Mouse (Mus musculus): Measurements from ENCODE around the gene Fgf8.

Fgf8 gene

DNA sequence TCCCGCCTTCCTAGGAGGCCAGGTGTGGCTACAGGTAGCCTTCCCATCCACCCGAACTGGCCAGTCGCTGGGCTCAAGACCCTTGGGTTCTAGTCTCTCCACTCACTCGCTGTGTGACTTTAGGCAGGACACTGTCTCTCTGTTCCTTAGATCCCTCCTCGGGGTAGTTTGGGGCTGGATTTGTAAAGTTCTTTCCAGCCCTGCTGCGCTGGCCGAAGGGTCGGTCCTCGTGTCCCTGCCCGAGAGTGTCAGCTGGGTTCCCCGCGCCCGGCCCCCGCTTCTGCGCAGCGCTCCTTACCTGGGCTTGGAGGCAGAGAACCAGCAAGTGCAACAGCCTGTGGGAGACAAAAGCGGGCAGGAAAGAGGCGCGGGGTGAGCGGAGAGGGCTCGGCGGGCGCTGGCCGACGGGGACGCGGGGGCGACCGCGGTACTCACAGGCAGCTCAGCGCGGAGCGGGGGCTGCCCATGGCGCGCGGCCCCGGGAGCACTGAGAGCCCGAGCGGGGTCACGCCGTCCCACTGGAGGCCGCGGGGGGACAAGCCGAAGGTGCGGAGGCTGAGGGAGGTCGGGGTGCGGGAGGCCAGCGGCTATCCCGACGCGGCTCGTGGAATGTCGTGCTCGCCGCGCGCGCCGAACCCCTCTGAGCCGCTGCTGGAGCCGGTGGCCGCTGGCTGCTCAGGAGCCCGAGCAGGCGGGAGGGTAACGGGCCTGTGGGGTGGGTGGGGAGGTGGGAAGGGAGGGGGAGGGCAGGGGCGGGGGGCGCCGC, at the start of gene Fgf8:
Gene Fgf8 (minus strand): TSS at position 698 of the 766 bp plus-strand sequence.
- DNase-seq, result no peak

DNA sequence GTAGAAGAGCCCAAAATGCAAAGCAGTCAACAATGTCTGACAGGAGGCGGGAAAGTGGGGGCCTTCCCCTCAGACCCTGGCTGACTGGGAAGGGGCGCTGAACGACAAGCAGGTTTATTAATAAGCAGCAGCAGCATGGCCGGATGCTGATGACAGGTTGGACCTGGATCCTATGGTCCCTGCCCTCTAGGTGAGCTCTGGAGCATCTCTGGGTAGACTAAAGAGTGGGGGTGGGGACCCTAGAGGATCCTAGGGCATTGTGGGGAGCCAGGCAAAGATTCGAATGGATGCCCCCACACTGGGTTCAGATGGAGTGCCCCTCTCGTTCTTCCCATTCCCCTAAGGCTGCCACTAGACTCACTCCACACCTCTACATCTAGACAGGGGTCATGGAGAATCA, 49.7 kb upstream of the Fgf8 start:
- DNase-seq, result no peak

DNA sequence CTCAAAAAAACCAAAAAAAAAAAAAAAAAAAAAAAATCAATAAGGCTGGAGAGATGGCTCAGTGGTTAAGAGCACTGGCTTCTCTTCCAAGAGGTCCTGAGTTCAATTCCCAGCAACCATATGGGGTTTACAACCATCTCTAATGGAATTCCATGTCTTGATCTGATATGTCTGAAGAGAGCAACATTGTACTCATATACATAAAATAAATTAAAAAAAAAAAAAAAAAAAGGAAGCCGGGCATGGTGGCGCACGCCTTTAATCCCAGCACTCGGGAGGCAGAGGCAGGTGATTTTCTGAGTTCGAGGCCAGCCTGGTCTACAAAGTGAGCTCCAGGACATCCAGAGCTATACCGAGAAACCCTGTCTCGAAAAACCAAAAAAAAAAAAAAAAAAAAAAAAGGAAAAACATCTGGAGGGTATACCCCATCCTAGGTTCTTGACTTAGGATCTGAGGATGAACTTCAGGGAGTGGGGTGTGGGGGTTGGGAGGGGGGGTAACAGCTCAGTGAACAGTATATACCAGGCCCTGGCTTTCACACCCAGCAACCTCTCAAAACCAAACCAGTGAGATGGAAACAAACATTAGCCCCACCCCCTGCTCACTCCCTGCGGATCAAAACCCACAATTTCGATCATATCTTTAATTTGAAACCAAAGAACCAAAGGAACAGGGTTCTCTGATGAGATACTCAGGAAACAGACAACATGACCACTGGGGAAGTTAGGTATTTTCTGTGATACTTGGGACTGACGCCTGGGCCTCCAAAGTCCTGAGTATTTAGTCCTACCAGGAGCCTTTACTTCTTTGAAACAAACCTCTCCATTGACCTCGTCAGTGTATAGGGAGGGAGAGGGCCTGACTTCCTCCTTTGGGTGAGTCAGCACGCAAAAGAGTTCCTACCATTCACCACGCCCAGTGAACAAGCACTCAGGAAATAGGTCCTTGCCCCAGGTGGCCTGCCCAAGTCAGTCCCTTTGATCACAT, 47.5 kb upstream of the Fgf8 start:
- DNase-seq, result peak; percentile 29

DNA sequence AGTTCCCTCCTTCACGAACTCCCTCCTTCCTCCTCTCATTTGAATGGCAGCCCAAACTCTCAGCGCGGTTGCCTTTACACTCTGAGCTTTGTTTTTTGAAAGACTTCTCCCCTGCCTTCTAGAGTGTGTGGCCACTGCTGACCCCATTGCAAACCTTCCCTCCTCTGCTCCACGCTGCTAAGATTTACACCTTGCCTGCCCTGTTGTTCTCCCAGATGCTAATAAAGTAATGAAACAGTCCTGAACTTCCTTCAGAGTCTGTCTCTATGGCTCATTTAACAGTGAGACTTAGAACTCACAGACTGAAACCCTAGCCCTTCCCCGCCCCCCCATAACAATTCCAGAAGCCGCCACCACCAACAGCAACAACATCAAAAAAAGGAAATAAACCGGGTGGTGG, 46.6 kb upstream of the Fgf8 start:
- DNase-seq, result no peak

DNA sequence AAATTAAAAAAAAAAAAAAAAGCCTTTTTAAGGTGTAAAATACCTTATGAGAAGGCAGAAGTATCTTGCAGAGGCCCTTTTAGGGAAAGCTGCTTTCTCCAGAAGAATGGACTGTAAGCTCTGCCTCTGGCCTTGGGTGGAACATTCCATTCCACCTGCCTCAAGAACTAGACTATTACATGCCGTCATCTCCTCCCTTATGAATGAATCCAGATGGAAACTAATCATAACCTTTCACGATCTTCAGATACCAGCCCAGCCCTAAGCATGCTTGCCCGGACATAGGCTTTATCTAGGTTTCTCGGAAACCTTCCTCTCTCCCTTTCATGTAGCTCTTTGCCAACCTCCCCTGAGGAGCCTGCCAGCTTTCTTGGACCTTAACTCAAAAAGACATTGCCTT, 45.6 kb upstream of the Fgf8 start:
- no peak for DNase-seq

DNA sequence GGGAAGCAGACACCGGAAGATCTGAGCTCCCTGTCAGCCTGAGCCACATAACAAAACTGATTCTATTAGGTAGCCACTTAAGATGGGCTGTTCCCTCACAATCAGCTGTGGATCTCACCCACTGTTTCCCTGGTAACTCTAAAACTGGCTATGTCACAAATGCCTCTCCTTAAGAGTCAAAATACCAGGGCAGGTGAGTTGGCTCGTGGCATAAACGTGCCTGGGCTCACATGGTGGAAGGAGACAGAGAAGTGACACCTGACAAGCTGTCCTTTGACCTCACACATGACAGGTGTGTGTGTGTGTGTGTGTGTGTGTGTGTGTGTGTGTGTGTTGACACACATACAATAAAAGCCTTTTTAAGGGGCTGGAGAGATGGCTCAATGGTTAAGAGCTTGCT, 44.7 kb upstream of the Fgf8 start:
- DNase-seq, result no peak

DNA sequence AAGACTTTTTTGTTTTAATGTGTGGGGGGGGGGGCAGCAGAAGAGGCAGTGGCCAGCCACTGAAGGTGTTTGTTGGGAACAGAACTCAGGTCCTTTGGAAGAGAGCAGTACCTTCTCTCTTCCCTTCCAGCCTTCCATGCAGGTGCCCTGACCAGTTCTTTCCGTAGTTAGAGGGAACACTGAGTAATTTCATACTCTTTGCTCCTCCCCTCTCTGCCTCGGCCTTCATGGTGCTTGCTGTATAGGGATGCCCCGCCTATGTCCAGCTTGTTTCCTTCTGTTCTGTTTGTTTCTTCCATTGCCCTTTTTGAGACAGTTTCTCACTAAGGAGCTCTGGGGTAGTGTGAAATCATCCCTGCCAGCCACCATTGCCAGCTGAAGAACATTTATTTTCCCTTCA, 42.8 kb upstream of the Fgf8 start:
- DNase-seq, result no peak

DNA sequence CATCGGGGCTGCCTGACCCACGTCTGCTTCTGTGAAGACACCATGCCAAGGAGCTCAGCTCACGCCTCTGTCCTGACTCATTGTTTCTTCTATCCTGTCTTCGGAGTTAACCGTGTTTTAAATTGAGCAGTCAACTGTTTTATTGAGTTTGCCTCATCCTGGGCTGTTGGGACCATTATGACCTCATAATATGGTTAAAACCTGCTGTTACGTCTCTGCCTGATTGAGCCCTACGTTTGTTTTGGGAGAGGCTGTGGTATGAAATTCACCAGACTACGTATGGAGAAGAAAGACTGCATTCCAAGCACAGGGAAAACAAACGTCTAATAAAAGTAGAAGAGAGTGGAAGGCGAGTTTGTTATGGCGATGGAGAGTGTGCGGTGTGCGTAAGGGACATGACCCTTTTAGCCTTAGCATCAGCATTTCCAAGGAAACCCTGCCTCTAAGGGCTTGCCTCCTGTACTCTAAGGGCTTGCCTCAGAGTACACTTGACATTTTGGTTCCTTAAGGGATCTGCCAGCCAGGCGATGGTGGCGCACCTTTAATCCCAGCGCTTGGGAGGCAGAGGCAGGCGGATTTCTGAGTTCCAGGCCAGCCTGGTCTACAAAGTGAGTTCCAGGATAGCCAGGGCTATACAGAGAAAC, 41.3 kb upstream of the Fgf8 start:
- peak; percentile 23 for DNase-seq

DNA sequence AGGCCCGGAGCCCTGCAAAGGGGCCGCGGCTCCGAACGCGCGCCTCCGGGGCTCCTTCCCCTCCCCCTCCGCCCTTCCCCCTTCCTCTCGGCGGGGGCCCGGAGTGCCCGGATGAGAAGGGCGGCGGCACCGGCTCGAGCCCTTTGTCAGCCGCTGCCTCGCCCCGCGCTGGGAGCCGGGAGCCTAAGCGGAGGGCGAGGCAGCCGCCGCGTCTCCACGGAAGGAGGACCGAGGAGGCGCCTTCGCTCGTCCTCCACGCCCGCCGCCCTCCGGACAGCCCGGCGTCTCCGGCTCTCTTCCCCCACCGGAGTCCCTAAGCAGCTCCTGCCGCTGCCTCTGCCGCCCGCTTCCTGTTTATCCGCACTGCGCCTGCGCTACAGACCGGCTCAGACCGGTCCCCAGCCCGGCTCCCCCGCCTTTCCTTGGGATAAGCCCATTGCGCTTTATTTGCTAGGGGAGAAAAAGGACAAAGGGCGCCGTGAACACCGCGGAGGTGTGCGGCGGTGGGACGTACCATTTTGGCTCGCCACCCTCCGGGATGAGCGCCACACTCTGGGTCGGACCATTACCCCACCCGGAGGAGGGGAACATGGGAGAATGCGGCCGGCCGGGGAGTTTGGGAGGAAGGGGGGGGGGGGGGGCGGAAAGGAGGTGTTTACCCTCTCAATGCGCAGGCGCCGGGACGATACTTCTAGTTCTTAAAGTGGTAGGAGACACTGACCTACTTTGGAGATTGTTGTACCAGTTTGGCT, 40.6 kb upstream of the Fgf8 start, which contains the start of gene Mgea5:
Gene Mgea5 (minus strand): TSS at position 657 of the 752 bp plus-strand sequence.
- peak; percentile 98 for DNase-seq

DNA sequence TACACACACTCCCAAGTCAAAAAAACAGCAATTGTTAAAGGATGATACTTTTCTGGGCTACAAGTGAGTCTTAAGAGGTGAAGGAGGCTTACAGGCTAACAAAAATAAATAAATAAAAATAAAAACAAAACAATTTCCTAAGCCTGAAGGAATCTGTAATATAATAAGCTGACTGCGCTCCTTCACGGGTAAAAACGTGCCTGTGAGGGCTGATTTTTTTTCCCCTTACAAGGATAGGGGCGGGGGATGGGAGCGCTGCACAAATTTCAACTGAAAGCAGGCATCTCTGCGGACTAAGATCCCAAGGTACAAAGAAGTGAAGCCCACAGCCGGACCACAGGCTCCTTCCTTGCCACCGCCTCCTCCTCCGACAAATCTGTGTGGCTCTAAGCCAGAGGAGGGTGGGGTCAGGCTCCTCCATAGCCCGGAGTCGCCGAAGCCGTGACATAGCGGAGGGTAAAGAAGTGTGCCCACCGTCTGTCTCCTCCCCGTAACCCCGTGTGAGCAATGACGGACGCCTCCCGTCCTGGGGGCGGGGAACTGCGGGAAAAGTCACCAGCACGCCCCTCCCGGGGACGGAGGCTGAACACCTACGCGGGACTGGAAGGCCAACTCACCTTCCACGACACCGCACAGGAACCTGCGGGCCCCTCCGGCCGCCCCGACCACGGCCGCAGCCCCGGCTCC, 39.7 kb upstream of the Fgf8 start:
- DNase-seq, result peak; percentile 73

DNA sequence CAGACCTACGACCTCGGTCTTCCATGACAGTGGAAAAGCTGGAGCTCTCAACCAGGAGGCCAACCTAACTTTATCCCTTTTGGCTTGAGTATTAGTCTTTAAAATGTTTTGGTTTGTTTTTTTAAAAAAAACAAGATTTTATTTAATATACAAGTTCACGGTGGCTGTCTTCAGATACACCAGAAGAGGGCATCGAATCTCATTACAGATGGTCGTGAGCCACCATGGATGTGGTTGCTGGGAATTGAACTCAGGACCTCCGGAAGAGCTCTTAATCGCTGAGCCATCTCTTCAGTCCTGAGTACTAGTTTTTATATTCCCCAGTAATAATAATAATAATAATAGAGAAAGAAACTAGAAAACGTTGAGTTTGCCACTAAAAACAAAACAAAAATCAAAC, 39.0 kb upstream of the Fgf8 start:
- DNase-seq, result no peak

DNA sequence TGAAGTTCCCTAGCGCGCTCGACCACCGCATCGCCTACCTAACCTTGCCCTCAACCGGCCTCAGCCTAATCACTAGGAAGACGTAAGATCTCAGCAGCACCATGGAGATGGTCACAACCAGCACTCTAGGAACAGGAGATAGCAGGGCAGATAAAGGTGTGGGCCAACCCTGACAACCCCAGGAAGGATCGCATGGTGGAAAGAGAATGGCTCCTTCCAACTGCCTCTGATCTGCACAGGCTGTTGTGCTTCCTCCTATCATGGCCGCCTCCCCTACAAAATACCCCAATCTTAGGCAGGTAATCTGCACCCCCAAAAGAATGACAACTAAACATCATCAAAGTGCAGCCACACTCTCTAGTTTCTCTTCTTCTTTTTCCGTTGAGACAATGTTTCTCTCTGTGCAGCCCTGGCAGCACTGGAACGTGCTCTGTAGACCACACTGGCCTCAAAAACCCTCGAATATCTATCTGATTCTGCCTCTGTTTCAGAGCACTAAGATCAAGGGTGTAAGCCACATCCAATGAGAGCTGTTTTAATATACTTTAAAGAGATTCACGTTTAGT, 37.7 kb upstream of the Fgf8 start:
- no peak for DNase-seq

DNA sequence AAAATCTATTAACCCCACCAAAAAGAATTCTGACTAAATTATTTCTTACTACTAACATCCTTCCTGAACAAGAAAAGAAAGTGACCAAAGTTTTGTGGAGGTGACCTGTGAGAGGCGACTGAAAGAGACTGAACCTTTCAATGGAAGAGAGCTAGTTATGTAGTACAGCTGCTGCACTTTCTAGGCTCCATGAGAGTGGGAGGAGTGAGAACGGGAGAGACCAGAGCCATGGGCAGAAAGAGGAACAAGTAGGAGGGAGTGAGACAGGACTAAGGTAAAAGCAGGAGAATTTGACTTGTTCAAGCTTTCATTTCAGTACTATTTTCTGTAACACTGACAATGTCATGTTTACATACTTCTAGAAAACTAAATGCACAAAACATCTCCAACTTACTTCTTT, 32.8 kb upstream of the Fgf8 start:
- no peak for DNase-seq

DNA sequence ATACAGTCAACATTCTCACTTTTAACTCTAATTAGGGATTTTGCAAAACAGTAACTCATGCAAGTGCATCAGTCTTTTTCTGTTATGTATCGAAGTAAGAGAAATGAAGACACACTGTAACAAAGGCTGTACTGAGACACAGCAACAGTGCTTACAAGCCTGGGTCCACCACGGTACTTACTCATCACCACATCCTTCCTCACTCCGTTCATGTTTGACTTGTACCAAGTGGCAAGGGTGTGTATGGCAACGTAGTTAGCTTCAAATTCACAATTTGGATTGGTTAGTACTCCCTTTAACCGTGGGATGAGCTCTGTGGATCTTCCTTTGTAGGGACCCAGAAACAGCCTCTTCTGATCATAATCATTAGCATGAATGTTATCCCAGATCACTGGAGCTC, 28.8 kb upstream of the Fgf8 start:
- no peak for DNase-seq

DNA sequence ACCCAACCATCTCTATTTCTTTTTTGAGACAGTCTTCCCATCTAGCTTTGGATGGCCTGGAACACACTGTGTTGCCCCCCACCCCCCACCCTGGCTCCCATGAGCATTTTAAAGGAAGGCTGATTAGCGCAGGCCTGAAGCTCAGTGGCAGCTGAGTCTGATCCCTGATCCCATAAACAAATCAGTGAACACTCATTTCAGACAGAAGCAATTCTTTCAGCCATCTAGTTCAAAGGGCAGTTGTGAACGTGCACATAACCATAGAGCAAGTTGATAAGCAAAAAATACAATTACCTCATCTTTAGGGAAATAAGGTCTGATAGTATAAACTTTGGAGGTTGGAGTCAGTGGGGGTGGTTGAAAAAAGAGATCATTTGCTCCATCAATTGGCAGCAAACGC, 18.1 kb upstream of the Fgf8 start:
- no peak for DNase-seq

DNA sequence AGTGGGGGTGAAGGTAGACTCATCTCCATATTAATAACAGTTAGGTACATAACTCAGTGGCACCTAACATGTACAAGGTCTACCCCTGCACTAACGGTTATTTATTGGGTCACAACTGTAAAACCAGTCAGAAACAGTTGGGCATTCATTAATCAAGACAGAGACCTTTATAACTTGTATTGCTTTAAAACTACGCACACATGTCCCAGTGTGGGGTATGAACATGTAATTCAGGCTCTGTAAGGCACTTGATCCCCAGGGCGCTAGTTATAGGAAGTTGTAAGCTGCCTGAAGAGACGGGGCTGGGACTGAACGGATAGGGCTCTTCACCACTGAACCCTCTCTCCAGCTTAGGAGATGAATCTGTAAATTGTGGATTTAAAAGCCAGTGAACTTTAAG, 16.0 kb upstream of the Fgf8 start:
- DNase-seq, result no peak

DNA sequence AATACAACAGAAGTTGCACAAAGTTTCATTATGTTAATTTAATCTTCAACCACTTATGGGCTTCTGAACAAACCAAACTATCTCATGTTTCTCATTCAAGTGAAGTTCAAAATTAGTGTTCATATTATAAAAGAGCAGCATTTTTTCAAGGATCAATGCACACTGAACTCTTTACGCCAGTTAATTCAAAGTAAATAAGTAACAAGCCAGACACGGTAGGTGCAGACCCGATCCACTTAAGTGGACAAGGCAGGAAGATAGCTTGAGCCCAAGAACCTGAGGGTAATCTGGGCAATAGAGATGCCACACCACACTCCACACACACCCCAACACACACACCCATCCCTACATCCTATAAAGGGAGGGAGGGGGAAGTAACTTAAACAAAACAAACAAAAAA, 10.8 kb upstream of the Fgf8 start:
- DNase-seq, result no peak

DNA sequence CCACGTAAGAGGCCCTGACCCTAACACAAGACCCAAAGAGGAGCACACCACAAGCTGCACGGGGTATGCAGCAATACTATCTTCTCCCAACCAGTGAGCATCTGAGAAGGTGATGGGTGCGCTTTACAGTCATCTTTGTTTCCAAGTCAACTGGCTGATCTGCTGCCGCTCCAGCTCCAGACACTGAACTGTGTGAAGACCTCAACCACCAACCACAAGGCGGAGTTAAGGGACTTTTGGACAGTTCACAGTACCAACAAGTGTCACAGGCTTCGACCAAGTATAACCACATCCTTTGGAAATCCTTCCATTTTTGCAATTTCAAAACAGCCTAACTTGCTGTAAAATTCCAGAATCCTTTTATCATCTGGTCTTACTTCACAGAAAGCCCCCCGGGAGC, 9.2 kb upstream of the Fgf8 start:
- no peak for DNase-seq

DNA sequence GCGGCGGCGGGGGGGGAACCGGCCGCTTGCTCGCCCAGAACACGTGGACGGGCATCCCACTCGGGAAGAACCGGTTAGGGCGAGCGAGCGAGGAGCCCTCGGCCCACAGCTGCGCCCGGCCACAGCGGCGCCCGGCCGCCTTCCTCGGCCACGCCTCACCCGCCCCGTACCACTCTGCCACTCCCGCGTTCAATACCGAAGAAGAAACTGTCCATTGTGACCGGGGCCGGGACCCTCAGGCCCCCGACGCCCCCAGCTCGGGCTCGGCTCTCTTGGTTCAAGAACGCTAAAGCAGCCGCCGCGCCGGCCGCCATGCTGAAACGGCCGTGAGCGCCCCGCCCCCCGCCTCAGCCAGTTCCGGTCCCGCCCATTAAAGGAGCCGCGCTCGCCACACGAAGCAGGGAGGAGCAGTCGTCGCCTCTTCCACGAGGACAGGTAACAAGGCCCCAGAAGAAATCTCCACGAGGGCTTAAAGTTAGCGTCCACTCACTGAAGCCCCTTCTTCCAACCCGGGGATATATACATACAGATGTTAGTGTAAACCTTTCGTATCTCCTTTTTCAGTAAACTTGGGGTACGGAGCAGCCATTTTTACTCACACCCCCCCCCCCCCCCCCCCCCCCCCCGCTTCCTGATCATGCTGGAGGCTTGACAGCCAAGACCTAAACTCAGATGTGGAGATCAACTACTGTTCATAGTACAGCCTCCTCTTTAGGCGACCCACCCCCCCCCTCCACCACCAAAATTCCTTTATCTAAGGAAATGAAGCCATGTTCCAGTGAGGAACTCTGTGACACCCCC, 6.7 kb upstream of the Fgf8 start, which contains the start of gene Npm3:
Gene Npm3 (minus strand): TSS at position 349 of the 801 bp plus-strand sequence.
- peak; percentile 88 for DNase-seq

DNA sequence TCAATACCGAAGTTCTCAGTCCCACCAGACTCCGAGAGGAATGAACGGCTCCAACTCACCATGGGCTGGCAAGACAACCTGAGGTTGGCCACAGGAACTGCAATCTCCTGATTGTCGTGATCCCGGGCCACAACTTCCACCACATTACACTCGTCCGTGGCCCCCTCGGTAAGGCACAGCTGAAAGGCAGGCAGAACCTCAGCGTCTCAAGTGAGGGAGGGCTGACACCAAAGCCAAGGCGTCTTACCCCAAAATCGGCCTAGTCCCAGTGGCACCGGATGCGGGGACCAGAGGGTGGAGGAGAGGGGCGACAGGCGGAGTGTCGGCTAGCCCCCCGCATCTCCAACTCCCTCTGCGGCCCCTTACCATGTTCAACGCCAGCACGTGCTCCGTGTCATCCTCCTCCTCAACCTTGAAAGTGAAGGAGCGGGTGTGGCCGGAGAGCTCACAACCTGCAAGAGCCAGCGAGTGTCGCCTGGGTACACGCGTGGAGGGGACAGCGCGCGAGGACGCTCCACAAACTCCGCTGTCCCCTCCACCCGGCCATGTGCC, 6.1 kb upstream of the Fgf8 start:
- DNase-seq, result peak; percentile 70

Data from thymus, postnatal 25 days (tissue).